Mouse (Mus musculus): ENCODE measurements around the gene Plxna1. TPM values are rescaled to one million over a fixed set of nuclear protein-coding genes. Genes with fewer than 3 reads are reported as not detected.

Plxna1 gene
- polyA plus RNA-seq, 1 experiment from 2014 or later = 76.4 TPM

DNA sequence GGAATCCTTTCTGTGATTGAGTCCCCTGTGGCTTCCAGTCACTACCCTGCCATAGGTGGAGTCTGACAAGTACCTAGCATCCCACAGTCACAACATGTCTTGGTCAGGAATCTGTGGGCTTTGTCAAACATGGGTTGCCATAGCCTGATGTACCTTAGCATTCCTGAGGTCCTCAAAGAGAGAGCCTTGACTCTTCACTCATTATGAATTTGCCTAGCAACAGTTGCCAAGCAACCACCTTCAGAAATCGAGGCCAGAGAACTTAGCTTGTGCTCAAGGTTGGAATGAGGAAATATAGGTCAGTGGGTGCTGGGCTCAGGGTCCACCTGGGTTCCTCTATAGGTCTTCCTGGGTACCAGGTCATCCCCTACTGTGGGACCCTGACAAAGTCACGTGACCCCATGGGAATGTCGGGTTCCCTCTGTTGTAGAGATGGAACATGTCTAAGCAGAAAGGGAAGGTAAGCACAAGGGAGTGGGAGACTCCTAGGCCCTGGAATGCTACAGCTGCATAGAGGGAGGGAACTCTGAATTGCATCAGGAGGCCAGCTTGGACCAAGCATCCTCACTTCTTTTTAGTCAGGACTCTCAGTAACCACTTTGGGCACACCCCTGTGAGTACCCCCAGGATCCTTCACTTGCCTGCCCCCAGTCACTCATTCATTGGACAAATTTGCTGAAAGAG is 57.9 kb downstream of the Plxna1 start:
- Histone ChIP-seq H3K4me3 (replicated peaks; ENCODE audit: low read depth, low read length) (no peak overlapping the region), H3K4me2 (ENCODE audit: low read length) (no peak overlapping the region), H3K9ac (replicated peaks; ENCODE audit: low read length) (no peak overlapping the region), H3K27me3 (ENCODE audit: control insufficient read depth, insufficient read depth, low read length) (no peaks in the 10 kb centered on the region), H3K27ac (replicated peaks; ENCODE audit: low read depth, low read length) (peak overlapping the region; percentile 26; the same call in 1 of the 2 replicates), H3K4me1 (ENCODE audit: control insufficient read depth, insufficient read depth, low read length) (peaks cover 8% of the 10 kb centered on the region; the same call in 1 of the 2 replicates), H3K9me3 (ENCODE audit: control insufficient read depth, low read length) (no peaks in the 10 kb centered on the region), H3K36me3 (ENCODE audit: control insufficient read depth, insufficient read depth, low read length) (no peaks in the 10 kb centered on the region)
- no peak for ATAC-seq (ENCODE audit: low FRiP score, low TSS enrichment)
- WGBS = 59% methylated on average over 3 of the region's 3 CpGs
- peak; percentile 76 for DNase-seq

- no peak overlapping the region for H3K4me3 ChIP-seq (replicated peaks; ENCODE audit: low read depth, low read length)
- no peak overlapping the region for H3K27ac ChIP-seq (replicated peaks; ENCODE audit: low read depth, low read length)
- peaks cover 14% of the 10 kb centered on the region; the same call in 1 of the 2 replicates for H3K4me1 ChIP-seq (ENCODE audit: control insufficient read depth, insufficient read depth, low read length)
- 86% methylated on average over 9 of the region's 9 CpGs for WGBS
- H3K4me2 ChIP-seq (ENCODE audit: low read length) = no peak overlapping the region
- DNase-seq (no peak), ATAC-seq (ENCODE audit: low FRiP score, low TSS enrichment) (no peak)
- H3K9ac ChIP-seq (replicated peaks; ENCODE audit: low read length) = no peak overlapping the region
- no peaks in the 10 kb centered on the region for H3K36me3 ChIP-seq (ENCODE audit: control insufficient read depth, insufficient read depth, low read length)
- no peaks in the 10 kb centered on the region for H3K27me3 ChIP-seq (ENCODE audit: control insufficient read depth, insufficient read depth, low read length)
- no peaks in the 10 kb centered on the region for H3K9me3 ChIP-seq (ENCODE audit: control insufficient read depth, low read length)
Observed at GRCm38 (mm10) chr6:89299818-89300217, 62.6 kb downstream of the Plxna1 start.

DNA sequence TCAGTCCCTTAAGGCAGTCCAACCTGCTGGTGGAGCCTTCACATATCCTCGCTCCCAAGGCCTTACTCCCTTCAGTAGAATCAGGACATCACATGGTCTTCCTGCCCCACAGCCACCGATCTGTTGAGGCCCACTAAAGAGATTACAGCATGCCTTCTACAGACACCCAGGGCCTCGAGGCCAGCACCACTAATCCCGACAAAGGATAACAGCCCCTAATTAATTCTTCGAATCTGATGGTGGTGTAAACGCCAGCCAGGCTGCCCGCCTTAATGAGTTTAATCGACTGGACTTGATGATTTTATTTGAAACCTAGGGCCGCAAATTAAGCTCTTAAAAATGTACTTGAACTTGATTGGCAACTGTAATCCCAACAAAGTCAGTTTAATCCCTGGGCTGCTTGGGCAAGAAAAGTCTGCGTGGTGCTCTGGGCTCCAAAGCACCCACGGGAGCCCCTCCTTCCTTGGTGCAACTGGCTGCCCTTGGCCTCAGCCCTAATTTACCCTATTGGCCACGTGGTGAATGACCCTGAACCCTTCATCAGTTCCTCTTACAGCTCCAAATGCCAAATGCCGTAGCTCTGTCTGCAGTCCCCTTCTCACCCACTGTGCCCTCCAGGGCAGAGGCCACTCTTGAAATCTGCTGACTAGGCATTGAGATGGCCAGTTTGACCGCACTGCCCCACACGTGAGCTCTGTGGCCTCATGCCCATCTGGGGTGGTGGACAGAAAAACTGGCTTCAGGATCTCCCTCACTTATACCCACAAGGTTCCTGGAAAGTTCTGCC is 65.3 kb downstream of the Plxna1 start:
- Histone ChIP-seq H3K4me2 (ENCODE audit: low read length) (no peak overlapping the region), H3K4me3 (replicated peaks; ENCODE audit: low read depth, low read length) (no peak overlapping the region), H3K27ac (replicated peaks; ENCODE audit: low read depth, low read length) (no peak overlapping the region), H3K27me3 (ENCODE audit: control insufficient read depth, insufficient read depth, low read length) (no peaks in the 10 kb centered on the region), H3K9ac (replicated peaks; ENCODE audit: low read length) (no peak overlapping the region), H3K36me3 (ENCODE audit: control insufficient read depth, insufficient read depth, low read length) (no peaks in the 10 kb centered on the region), H3K4me1 (ENCODE audit: control insufficient read depth, insufficient read depth, low read length) (peaks cover 9% of the 10 kb centered on the region), H3K9me3 (ENCODE audit: control insufficient read depth, low read length) (no peaks in the 10 kb centered on the region)
- WGBS = 37% methylated on average over 15 of the region's 15 CpGs
- ATAC-seq (ENCODE audit: low FRiP score, low TSS enrichment) (no peak; the same call in 1 of the 2 replicates), DNase-seq (peak; percentile 60)

DNA sequence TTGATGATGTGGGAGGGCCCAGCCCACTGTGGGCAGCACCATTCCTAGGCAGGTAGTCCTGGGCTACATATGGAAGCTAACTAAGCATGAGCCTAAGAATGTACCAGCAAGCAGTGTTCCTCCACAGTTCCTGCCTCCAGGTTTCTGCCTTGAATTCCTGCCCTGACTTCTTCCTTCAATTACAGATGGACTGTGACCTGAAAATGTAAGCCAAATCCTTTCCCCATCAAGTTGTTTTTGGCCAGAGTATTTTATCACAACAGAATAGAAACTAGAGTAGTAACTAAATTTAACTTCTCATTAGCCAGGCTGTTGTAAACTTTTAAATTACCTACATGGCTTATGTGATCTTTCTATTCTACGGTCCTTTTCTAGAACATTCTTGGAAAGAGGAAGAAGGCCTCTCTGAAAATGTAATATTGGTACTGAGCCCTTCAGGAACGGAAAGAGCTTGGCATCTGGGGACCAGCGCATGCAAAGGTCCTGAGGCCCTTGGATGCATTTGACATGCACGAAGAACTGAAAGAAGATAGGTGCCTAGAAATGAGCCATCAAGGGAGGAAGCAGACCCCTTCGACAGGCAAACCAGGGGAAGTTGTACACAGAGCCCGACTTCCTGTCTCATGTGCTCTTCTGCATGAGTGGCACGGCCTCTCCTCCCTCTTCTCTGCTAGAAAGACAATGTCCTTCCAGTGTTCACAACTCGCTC is 66.3 kb downstream of the Plxna1 start:
- ATAC-seq (ENCODE audit: low FRiP score, low TSS enrichment) (no peak), DNase-seq (no peak)
- H3K27me3 ChIP-seq (ENCODE audit: control insufficient read depth, insufficient read depth, low read length) = no peaks in the 10 kb centered on the region
- H3K27ac ChIP-seq (replicated peaks; ENCODE audit: low read depth, low read length) = no peak overlapping the region
- H3K4me1 ChIP-seq (ENCODE audit: control insufficient read depth, insufficient read depth, low read length) = peaks cover 18% of the 10 kb centered on the region
- no peak overlapping the region for H3K4me2 ChIP-seq (ENCODE audit: low read length)
- 92% methylated on average over 8 of the region's 8 CpGs for WGBS
- no peaks in the 10 kb centered on the region for H3K36me3 ChIP-seq (ENCODE audit: control insufficient read depth, insufficient read depth, low read length)
- no peak overlapping the region for H3K4me3 ChIP-seq (replicated peaks; ENCODE audit: low read depth, low read length)
- H3K9ac ChIP-seq (replicated peaks; ENCODE audit: low read length) = no peak overlapping the region
- H3K9me3 ChIP-seq (ENCODE audit: control insufficient read depth, low read length) = no peaks in the 10 kb centered on the region

GRCm38 (mm10) chr6:89294621-89295020 is 67.8 kb downstream of the Plxna1 start:
- DNase-seq (no peak), ATAC-seq (ENCODE audit: low FRiP score, low TSS enrichment) (no peak)
- no peaks in the 10 kb centered on the region for H3K36me3 ChIP-seq (ENCODE audit: control insufficient read depth, insufficient read depth, low read length)
- 58% methylated on average over 1 of the region's 1 CpGs for WGBS
- H3K9ac ChIP-seq (replicated peaks; ENCODE audit: low read length) = no peak overlapping the region
- no peaks in the 10 kb centered on the region for H3K9me3 ChIP-seq (ENCODE audit: control insufficient read depth, low read length)
- H3K4me3 ChIP-seq (replicated peaks; ENCODE audit: low read depth, low read length) = no peak overlapping the region
- no peaks in the 10 kb centered on the region for H3K27me3 ChIP-seq (ENCODE audit: control insufficient read depth, insufficient read depth, low read length)
- H3K27ac ChIP-seq (replicated peaks; ENCODE audit: low read depth, low read length) = no peak overlapping the region
- peaks cover 23% of the 10 kb centered on the region for H3K4me1 ChIP-seq (ENCODE audit: control insufficient read depth, insufficient read depth, low read length)
- no peak overlapping the region for H3K4me2 ChIP-seq (ENCODE audit: low read length)

GRCm38 (mm10) chr6:89291494-89291893 is 70.9 kb downstream of the Plxna1 start:
- Histone ChIP-seq H3K4me3 (replicated peaks; ENCODE audit: low read depth, low read length) (no peak overlapping the region), H3K4me1 (ENCODE audit: control insufficient read depth, insufficient read depth, low read length) (peaks cover 33% of the 10 kb centered on the region), H3K27ac (replicated peaks; ENCODE audit: low read depth, low read length) (no peak overlapping the region), H3K36me3 (ENCODE audit: control insufficient read depth, insufficient read depth, low read length) (no peaks in the 10 kb centered on the region), H3K27me3 (ENCODE audit: control insufficient read depth, insufficient read depth, low read length) (no peaks in the 10 kb centered on the region), H3K9ac (replicated peaks; ENCODE audit: low read length) (no peak overlapping the region), H3K4me2 (ENCODE audit: low read length) (no peak overlapping the region), H3K9me3 (ENCODE audit: control insufficient read depth, low read length) (no peaks in the 10 kb centered on the region)
- ATAC-seq (ENCODE audit: low FRiP score, low TSS enrichment) (peak; percentile 16; the same call in 1 of the 2 replicates), DNase-seq (no peak)
- 5% methylated on average over 7 of the region's 7 CpGs for WGBS

- Histone ChIP-seq H3K36me3 (ENCODE audit: control insufficient read depth, insufficient read depth, low read length) (no peaks in the 10 kb centered on the region), H3K27me3 (ENCODE audit: control insufficient read depth, insufficient read depth, low read length) (no peaks in the 10 kb centered on the region), H3K4me3 (replicated peaks; ENCODE audit: low read depth, low read length) (no peak overlapping the region), H3K27ac (replicated peaks; ENCODE audit: low read depth, low read length) (no peak overlapping the region), H3K9ac (replicated peaks; ENCODE audit: low read length) (no peak overlapping the region), H3K4me1 (ENCODE audit: control insufficient read depth, insufficient read depth, low read length) (peaks cover 37% of the 10 kb centered on the region), H3K9me3 (ENCODE audit: control insufficient read depth, low read length) (0 out of 2 replicates have a peak, but pooled peaks cover 3% of the 10 kb centered on the region), H3K4me2 (ENCODE audit: low read length) (no peak overlapping the region)
- no peak for ATAC-seq (ENCODE audit: low FRiP score, low TSS enrichment)
- 21% methylated on average over 6 of the region's 6 CpGs for WGBS
- DNase-seq = peak; percentile 26
Observed at GRCm38 (mm10) chr6:89288156-89288555, 74.3 kb downstream of the Plxna1 start.

DNA sequence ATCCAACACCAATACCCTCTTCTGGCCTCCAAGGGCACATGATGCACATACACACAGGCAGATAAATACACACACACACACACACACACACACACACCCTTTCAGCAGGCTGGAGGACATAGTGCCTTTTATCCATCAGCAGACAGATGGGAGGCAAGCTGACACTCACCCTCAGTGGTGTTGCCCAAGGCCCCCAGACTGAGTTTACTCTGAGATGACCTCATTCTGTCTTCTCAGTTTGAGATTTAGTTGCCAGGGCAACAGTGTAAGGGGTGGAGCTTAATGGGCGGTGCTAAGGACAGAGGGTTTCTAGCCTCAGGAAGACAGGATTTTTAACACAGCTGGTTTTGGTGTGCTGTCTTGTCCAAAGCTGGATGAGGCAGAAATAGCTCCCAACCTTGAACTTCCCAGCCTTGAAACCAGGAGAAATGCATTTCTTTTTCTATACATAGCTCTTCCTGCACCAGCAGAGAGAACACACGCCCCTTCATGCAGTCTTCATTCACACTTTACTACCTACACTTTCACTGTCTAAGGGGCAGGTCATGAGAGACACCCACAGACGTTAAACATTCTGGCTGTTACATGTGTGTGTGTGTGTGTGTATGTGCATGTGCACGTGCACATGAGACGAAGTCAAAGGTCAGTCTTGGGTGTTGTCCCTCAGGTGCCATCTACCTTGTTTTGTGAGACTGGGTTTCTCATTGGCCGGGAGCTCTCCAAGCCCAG is 75.6 kb downstream of the Plxna1 start:
- no peak overlapping the region for H3K4me3 ChIP-seq (replicated peaks; ENCODE audit: low read depth, low read length)
- ATAC-seq (ENCODE audit: low FRiP score, low TSS enrichment) = peak; percentile 55; the same call in 1 of the 2 replicates
- 0 out of 2 replicates have a peak, but pooled peaks cover 3% of the 10 kb centered on the region for H3K9me3 ChIP-seq (ENCODE audit: control insufficient read depth, low read length)
- H3K36me3 ChIP-seq (ENCODE audit: control insufficient read depth, insufficient read depth, low read length) = no peaks in the 10 kb centered on the region
- no peaks in the 10 kb centered on the region for H3K27me3 ChIP-seq (ENCODE audit: control insufficient read depth, insufficient read depth, low read length)
- peak overlapping the region; percentile 37; the same call in 1 of the 2 replicates for H3K27ac ChIP-seq (replicated peaks; ENCODE audit: low read depth, low read length)
- no peak overlapping the region for H3K4me2 ChIP-seq (ENCODE audit: low read length)
- DNase-seq = peak; percentile 78
- H3K9ac ChIP-seq (replicated peaks; ENCODE audit: low read length) = no peak overlapping the region
- H3K4me1 ChIP-seq (ENCODE audit: control insufficient read depth, insufficient read depth, low read length) = peaks cover 32% of the 10 kb centered on the region
- WGBS = 56% methylated on average over 6 of the region's 6 CpGs

Data from midbrain, embryonic 14.5 days (tissue).